Mouse (Mus musculus) brain, embryonic 14.5 days (tissue): ENCODE results near the gene Usp45. TPM values are rescaled to one million over a fixed set of nuclear protein-coding genes. Genes with fewer than 3 reads are reported as not detected.

Source experiments
- DNase-seq: peaks from one replicate; pipeline ENCODE4 v3.0.0-alpha.2; 2011; ENCODE audit warnings: low read depth
- CTCF ChIP-seq: fragments of 200-500 bp; IDR thresholded peaks from 2 replicates; pipeline ENCODE4 v1.5.1; 2012; ENCODE audit warnings: inconsistent platforms, mild to moderate bottlenecking, moderate library complexity, borderline replicate concordance; ENCODE audit not compliant: insufficient read depth, insufficient read length; ENCODE audit errors: extremely low read depth
- POLR2A ChIP-seq: fragments of 200-500 bp; IDR thresholded peaks from 2 replicates; pipeline ENCODE4 v1.6.1; 2012; ENCODE audit warnings: mild to moderate bottlenecking, inconsistent platforms, borderline replicate concordance; ENCODE audit not compliant: poor library complexity, insufficient read depth, insufficient read length, severe bottlenecking; ENCODE audit errors: extremely low read depth
- polyA plus RNA-seq: library from polyadenylated mRNA; depleted of rRNA; stranded (reverse); fragments of >200 nt; gene quantifications from 2 replicates; pipeline ENCODE4 v1.2.3, GENCODE M21; 2012; rRNA removed

Gene Usp45
- polyA plus RNA-seq, 1 experiment = 10.9 TPM

GRCm38 (mm10) chr4:21879565-21880220, 112.7 kb downstream of the Usp45 start, which contains the start of gene Coq3:
Coq3 (plus strand) TSS chr4:21879673.
- TF ChIP-seq POLR2A (no peak; the same call in 1 of the 2 replicates), CTCF (no peak)

DNA sequence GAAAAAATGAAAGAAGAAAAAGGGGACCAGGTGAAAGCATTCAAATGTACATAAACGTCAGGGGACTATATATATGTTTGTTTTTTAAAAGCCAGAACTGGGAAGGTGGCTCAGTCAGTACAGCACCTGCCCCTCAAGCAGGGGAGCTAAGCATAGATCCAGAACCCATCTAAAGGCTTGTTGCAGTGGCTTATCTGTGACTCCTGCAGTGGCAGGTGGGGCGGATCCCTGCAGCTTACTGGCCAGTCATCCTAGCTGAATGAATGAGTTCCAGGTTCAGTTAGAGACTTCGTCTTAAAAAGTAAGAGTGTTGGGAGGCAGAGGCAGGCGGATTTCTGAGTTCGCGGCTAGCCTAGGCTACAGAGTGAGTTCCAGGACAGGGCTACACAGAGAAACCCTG, 115.8 kb downstream of the Usp45 start:
- DNase-seq = no peak
- TF ChIP-seq CTCF (no peak), POLR2A (no peak)

More at GRCm38 (mm10) chr4:21879565-21880220, 112.7 kb downstream of the Usp45 start, which contains the start of gene Coq3:
- peak; percentile 93 for DNase-seq

DNA sequence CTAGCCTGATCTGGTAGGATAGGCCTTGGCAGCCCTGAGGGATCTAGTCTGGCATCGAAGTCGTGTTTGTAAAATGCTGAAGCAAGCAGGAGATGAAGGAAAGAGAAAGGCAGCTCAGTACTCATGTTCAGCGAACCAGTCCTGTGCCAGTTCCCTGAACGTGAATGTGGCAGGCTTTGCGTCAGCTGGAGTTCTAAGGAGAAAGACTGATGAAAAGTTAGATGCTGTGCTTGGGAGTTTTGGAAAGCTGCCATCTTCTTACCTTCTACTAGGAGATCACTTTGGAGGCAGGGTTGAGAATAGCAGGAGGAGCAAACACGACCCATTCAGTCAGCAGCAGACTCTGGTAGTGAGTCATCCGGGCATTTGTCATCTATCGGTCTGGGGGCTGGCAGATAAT, 118.9 kb downstream of the Usp45 start:
- TF ChIP-seq POLR2A (no peak), CTCF (no peak)
- DNase-seq = no peak

Other genes starting within 250 kb of the Usp45 start
- gene Prdm13, start 81.2 kb upstream of the Usp45 start, polyA plus RNA-seq = 2.1 and 2.4 TPM in 2 replicates
- gene Ccnc, start 39.5 kb upstream of the Usp45 start, polyA plus RNA-seq = 27.0 and 28.5 TPM in 2 replicates
- 9.4 and 13.4 TPM in 2 replicates for gene Tstd3, start 56 bp downstream of the Usp45 start, polyA plus RNA-seq
- gene Pnisr, start 80.4 kb downstream of the Usp45 start, polyA plus RNA-seq = 234 and 276 TPM in 2 replicates
- gene Coq3, start 112.5 kb downstream of the Usp45 start, polyA plus RNA-seq = 6.6 and 6.9 TPM in 2 replicates
- gene Faxc, start 164.2 kb downstream of the Usp45 start, polyA plus RNA-seq = 33.7 and 54.3 TPM in 2 replicates